Mouse (Mus musculus) kidney, postnatal 10 days (tissue): ENCODE data around the gene Slc24a3.
A peak's percentile ranks its signal among the peaks of the same experiment; 100 is the strongest.

ENCODE experiments used
- DNase-seq: peaks from one replicate; pipeline ENCODE4 v3.0.0; 2021; ENCODE audit warnings: mixed read lengths

Slc24a3 gene

GRCm38 (mm10) chr2:145370795-145371194 is 203.2 kb downstream of the Slc24a3 start:
- DNase-seq = peak; percentile 16

GRCm38 (mm10) chr2:145373803-145374202 is 206.2 kb downstream of the Slc24a3 start:
- no peak for DNase-seq

GRCm38 (mm10) chr2:145382908-145383770 is 215.6 kb downstream of the Slc24a3 start:
- DNase-seq = no peak

GRCm38 (mm10) chr2:145384221-145384620 is 216.7 kb downstream of the Slc24a3 start:
- no peak for DNase-seq

- no peak for DNase-seq
Measured at GRCm38 (mm10) chr2:145385220-145385619, 217.7 kb downstream of the Slc24a3 start.

- no peak for DNase-seq
Measured at GRCm38 (mm10) chr2:145385773-145386172, 218.2 kb downstream of the Slc24a3 start.

- no peak for DNase-seq
Measured at GRCm38 (mm10) chr2:145395804-145396203, 228.2 kb downstream of the Slc24a3 start.

GRCm38 (mm10) chr2:145396579-145396978 is 229.0 kb downstream of the Slc24a3 start:
- no peak for DNase-seq

- DNase-seq = no peak
Measured at GRCm38 (mm10) chr2:145397456-145398206, 230.1 kb downstream of the Slc24a3 start.

GRCm38 (mm10) chr2:145401240-145401805 is 233.8 kb downstream of the Slc24a3 start:
- DNase-seq = no peak

- DNase-seq = no peak
Measured at GRCm38 (mm10) chr2:145401996-145402395, 234.4 kb downstream of the Slc24a3 start.

- no peak for DNase-seq
Measured at GRCm38 (mm10) chr2:145404818-145405531, 237.4 kb downstream of the Slc24a3 start.

GRCm38 (mm10) chr2:145405746-145406145 is 238.2 kb downstream of the Slc24a3 start:
- no peak for DNase-seq

GRCm38 (mm10) chr2:145417738-145418137 is 250.2 kb downstream of the Slc24a3 start:
- DNase-seq = no peak

- no peak for DNase-seq
Measured at GRCm38 (mm10) chr2:145419078-145419477, 251.5 kb downstream of the Slc24a3 start.

- DNase-seq = no peak
Measured at GRCm38 (mm10) chr2:145420967-145421888, 253.7 kb downstream of the Slc24a3 start.

- no peak for DNase-seq
Measured at GRCm38 (mm10) chr2:145421889-145422212, 254.3 kb downstream of the Slc24a3 start.

- no peak for DNase-seq
Measured at GRCm38 (mm10) chr2:145429982-145430381, 262.4 kb downstream of the Slc24a3 start.

GRCm38 (mm10) chr2:145434068-145434467 is 266.5 kb downstream of the Slc24a3 start:
- DNase-seq = no peak

GRCm38 (mm10) chr2:145438336-145438735 is 270.8 kb downstream of the Slc24a3 start:
- no peak for DNase-seq

GRCm38 (mm10) chr2:145439755-145440154 is 272.2 kb downstream of the Slc24a3 start:
- no peak for DNase-seq
